Mouse (Mus musculus): ENCODE measurements around the gene Mdfic.

- TF ChIP-seq POLR2A (IDR thresholded peaks at IDR 0.05; ENCODE audit: extremely low read depth, insufficient read depth, low read length) (no peak), CTCF (IDR thresholded peaks at IDR 0.05; ENCODE audit: extremely low read depth, insufficient read depth, low read length) (no peak)
Measured at GRCm38 (mm10) chr6:15671364-15671763, 49.1 kb upstream of the Mdfic start.
